ENCODE assay signal across 12 mouse cellular contexts in the genomic region with DNA sequence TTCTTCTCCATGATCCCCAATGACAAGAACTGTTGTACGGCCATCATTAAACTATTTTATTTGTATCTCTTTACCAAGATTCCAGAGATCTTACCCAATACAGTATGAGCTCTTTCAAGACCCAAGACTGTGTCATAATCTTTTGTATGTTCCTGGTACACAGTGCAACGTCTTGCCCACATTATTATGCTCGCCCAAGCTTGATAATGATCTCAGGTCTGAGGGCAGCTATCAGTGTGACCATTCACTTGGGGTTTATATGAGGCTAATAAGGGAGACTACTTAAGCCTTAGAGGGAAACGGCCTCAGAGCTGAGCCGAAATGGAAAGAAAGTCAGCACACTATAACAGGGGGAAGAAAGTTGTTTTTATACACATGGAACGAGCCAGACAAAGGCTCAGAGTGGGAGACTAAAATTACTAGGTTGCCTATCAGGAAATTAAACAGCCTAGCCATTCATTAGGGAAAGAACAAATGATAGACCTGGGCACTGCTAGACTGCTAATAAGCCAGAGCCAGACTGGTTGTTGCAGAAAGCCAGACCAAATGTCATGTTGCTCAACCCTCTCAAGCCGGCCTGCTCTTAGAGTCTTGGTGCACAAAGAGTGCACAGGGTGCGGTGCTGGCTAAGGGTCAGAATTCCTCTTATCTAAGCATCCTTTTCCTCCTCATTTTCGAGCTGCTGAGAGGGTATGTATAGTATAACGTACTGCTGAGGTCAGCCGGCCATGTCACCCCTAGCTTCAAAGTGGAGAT.
"Had no signal": no experiment of that assay in that cellular context is flagged by ENCODE, and none has a peak within 500 bp of the region (broad histone marks: within the 10 kb centered on the region; RNA-seq: fewer than 3 reads in every experiment).

No protein-coding gene starts in this region.

- H3K4me3 ChIP-seq: left cerebral cortex, adult 2 months; limb, embryonic 10.5 days; liver, embryonic 15.5 days; midbrain, embryonic 15.5 days; neural tube, embryonic 12.5 days had no signal

- DNase-seq: kidney, postnatal 25 days; lung, embryonic 14.5 days; lung, postnatal 14 days; right cerebral cortex, postnatal 4 days; spleen, adult 18-20 months; thymus, postnatal 36 days had no signal

- ATAC-seq: midbrain, embryonic 15.5 days had no signal

- H3K9ac ChIP-seq: liver, embryonic 15.5 days; lung, embryonic 14.5 days; midbrain, embryonic 15.5 days; neural tube, embryonic 12.5 days had no signal

- H3K4me1 ChIP-seq: limb, embryonic 10.5 days; liver, embryonic 15.5 days; midbrain, embryonic 15.5 days; neural tube, embryonic 12.5 days had no signal

- H3K27me3 ChIP-seq: midbrain, embryonic 15.5 days; neural tube, embryonic 12.5 days had no signal

- H3K4me2 ChIP-seq: liver, embryonic 11.5 days; liver, embryonic 15.5 days; lung, embryonic 14.5 days; midbrain, embryonic 15.5 days; neural tube, embryonic 12.5 days had no signal

- H3K36me3 ChIP-seq: limb, embryonic 10.5 days; liver, embryonic 15.5 days; midbrain, embryonic 15.5 days; neural tube, embryonic 12.5 days had no signal

- H3K9me3 ChIP-seq: limb, embryonic 10.5 days; liver, embryonic 15.5 days; midbrain, embryonic 15.5 days; neural tube, embryonic 12.5 days had no signal

- H3K27ac ChIP-seq: left cerebral cortex, adult 2 months; limb, embryonic 10.5 days; liver, embryonic 15.5 days; midbrain, embryonic 15.5 days; neural tube, embryonic 12.5 days had no signal
